Mouse (Mus musculus): ENCODE results near the gene Mgam. TPM values are rescaled to one million over a fixed set of nuclear protein-coding genes. Genes with fewer than 3 reads are reported as not detected.
A peak's percentile ranks its signal among the peaks of the same experiment; 100 is the strongest.
"Not testable (repeated sequence)": the region's sequence is repeated elsewhere in the genome, so short reads cannot be mapped to it uniquely, and the experiment has no call there.

The Mgam gene
- polyA plus RNA-seq, 1 experiment from 2014 or later: 0.13 TPM

DNA sequence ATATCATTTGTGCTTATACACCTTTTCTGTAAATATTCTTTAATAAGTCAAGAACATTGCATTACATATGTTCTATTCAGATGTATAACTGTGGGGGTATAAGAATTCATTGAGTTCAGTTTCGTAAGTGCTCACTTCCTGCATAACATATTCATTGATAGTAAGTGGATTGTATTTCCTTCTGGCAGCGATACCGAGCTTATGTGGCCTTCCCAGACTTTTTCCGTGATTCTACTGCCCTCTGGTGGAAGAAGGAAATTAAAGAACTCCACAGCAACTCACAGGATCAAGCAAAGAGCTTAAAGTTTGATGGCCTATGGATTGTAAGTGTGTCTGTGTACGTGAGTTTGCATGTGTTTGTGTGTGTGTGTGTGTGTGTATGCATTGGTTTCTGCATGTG is 60.5 kb downstream of the Mgam start:
- Histone ChIP-seq H3K4me1 (ENCODE audit: control insufficient read depth, insufficient read depth, low read length) (no peaks in the 10 kb centered on the region), H3K27ac (ENCODE audit: low read depth, low read length) (no peak overlapping the region), H3K27me3 (ENCODE audit: control insufficient read depth, insufficient read depth, low read length) (no peaks in the 10 kb centered on the region), H3K4me2 (ENCODE audit: low read depth) (no peak overlapping the region), H3K36me3 (ENCODE audit: control insufficient read depth, insufficient read depth, low read length) (no peaks in the 10 kb centered on the region), H3K9ac (ENCODE audit: low read length) (no peak overlapping the region), H3K4me3 (ENCODE audit: low read depth, low read length) (no peak overlapping the region), H3K9me3 (ENCODE audit: control insufficient read depth, low read length) (no peaks in the 10 kb centered on the region)
- peak; percentile 60; the same call in 1 of the 2 replicates for ATAC-seq (ENCODE audit: insufficient read depth, low FRiP score, low TSS enrichment)
- whole genome bisulfite sequencing: 15% methylated on average over 5 of the region's 5 CpGs
- DNase-seq (ENCODE audit: low spot score): peak; percentile 34

DNA sequence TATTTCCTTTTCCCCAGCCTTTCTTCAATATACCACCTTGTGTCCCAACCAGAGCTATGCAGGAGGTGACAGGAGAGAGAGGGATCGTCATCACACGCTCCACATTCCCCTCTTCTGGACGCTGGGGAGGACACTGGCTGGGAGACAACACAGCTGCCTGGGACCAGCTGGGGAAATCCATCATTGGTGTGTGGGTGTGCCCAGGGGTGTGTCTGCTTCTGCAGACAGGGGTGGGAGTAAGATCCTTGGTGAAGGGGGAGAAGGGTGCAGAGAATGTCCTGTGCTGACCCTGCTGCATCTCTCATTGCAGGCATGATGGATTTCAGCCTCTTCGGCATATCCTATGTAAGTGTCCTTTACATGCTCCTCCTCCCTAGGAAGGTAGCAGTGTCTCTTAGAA is 63.4 kb downstream of the Mgam start:
- ATAC-seq (ENCODE audit: insufficient read depth, low FRiP score, low TSS enrichment); H3K27me3 ChIP-seq (ENCODE audit: control insufficient read depth, insufficient read depth, low read length); H3K4me3 ChIP-seq (ENCODE audit: low read depth, low read length); H3K27ac ChIP-seq (ENCODE audit: low read depth, low read length); H3K4me1 ChIP-seq (ENCODE audit: control insufficient read depth, insufficient read depth, low read length); H3K9me3 ChIP-seq (ENCODE audit: control insufficient read depth, low read length); DNase-seq (ENCODE audit: low spot score); H3K4me2 ChIP-seq (ENCODE audit: low read depth); H3K9ac ChIP-seq (ENCODE audit: low read length); H3K36me3 ChIP-seq (ENCODE audit: control insufficient read depth, insufficient read depth, low read length): not testable (repeated sequence)
- 46% methylated on average over 4 of the region's 4 CpGs for WGBS

GRCm38 (mm10) chr6:40713494-40713893 is 84.9 kb downstream of the Mgam start:
- not testable (repeated sequence) for H3K4me3 ChIP-seq (ENCODE audit: low read depth, low read length); H3K27me3 ChIP-seq (ENCODE audit: control insufficient read depth, insufficient read depth, low read length); H3K36me3 ChIP-seq (ENCODE audit: control insufficient read depth, insufficient read depth, low read length); H3K4me2 ChIP-seq (ENCODE audit: low read depth); H3K27ac ChIP-seq (ENCODE audit: low read depth, low read length); H3K9me3 ChIP-seq (ENCODE audit: control insufficient read depth, low read length); DNase-seq (ENCODE audit: low spot score); H3K4me1 ChIP-seq (ENCODE audit: control insufficient read depth, insufficient read depth, low read length); H3K9ac ChIP-seq (ENCODE audit: low read length); ATAC-seq (ENCODE audit: insufficient read depth, low FRiP score, low TSS enrichment)
- WGBS: 84% methylated on average over 5 of the region's 5 CpGs

DNA sequence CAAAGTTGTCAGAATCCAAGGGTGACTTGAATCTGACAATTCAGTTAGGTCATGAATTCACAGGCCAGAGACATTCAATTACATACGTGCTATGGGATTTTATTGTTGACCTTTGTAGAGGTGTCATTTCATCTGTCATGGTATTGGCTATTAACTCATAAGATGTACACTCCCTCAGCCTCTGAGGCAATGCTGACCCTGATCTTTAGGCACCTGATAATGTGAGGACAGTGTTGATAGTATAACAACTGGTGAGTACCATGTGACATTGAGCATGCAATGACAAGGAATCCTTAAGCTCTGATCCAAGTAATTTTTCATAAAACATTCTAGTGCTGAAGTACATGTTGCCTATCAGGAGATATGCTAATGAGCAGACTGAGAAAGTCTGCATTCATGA is 87.1 kb downstream of the Mgam start:
- no peak overlapping the region for H3K9ac ChIP-seq (ENCODE audit: low read length)
- no peaks in the 10 kb centered on the region for H3K27me3 ChIP-seq (ENCODE audit: control insufficient read depth, insufficient read depth, low read length)
- H3K27ac ChIP-seq (ENCODE audit: low read depth, low read length): no peak overlapping the region
- H3K9me3 ChIP-seq (ENCODE audit: control insufficient read depth, low read length): no peaks in the 10 kb centered on the region
- no peak overlapping the region for H3K4me2 ChIP-seq (ENCODE audit: low read depth)
- 92% methylated on average over 1 of the region's 1 CpGs for whole genome bisulfite sequencing
- H3K4me1 ChIP-seq (ENCODE audit: control insufficient read depth, insufficient read depth, low read length): no peaks in the 10 kb centered on the region
- H3K36me3 ChIP-seq (ENCODE audit: control insufficient read depth, insufficient read depth, low read length): no peaks in the 10 kb centered on the region
- DNase-seq (ENCODE audit: low spot score): no peak
- ATAC-seq (ENCODE audit: insufficient read depth, low FRiP score, low TSS enrichment): no peak
- no peak overlapping the region for H3K4me3 ChIP-seq (ENCODE audit: low read depth, low read length)

- H3K4me2 ChIP-seq (ENCODE audit: low read depth); ATAC-seq (ENCODE audit: insufficient read depth, low FRiP score, low TSS enrichment); H3K27me3 ChIP-seq (ENCODE audit: control insufficient read depth, insufficient read depth, low read length); H3K27ac ChIP-seq (ENCODE audit: low read depth, low read length); H3K36me3 ChIP-seq (ENCODE audit: control insufficient read depth, insufficient read depth, low read length); DNase-seq (ENCODE audit: low spot score); H3K9ac ChIP-seq (ENCODE audit: low read length); H3K4me3 ChIP-seq (ENCODE audit: low read depth, low read length); H3K4me1 ChIP-seq (ENCODE audit: control insufficient read depth, insufficient read depth, low read length); H3K9me3 ChIP-seq (ENCODE audit: control insufficient read depth, low read length): not testable (repeated sequence)
- WGBS: 87% methylated on average over 3 of the region's 4 CpGs
These were observed 99.9 kb downstream of the Mgam start for GRCm38 (mm10) chr6:40728506-40728905.

DNA sequence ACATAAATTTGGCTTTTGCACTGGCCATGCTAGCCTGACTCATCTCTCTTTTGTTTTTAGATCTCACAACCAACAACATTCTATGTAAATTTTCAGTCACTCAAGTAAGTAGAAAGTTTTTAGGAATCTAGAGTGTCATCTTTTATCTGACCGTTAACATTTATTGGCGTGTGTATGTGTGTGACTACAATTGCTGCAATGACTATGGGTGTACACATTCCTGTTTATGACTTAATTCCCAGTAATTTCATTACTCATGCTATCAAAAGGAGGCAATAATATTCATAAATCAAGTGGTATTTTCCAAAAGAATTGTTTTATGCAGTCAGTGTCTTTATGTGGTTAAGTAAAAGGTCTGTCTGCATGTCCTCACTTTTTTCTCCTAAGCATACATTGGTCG is 110.9 kb downstream of the Mgam start:
- H3K27me3 ChIP-seq (ENCODE audit: control insufficient read depth, insufficient read depth, low read length): no peaks in the 10 kb centered on the region
- no peak overlapping the region for H3K27ac ChIP-seq (ENCODE audit: low read depth, low read length)
- ATAC-seq (ENCODE audit: insufficient read depth, low FRiP score, low TSS enrichment) (no peak), DNase-seq (ENCODE audit: low spot score) (no peak)
- H3K9me3 ChIP-seq (ENCODE audit: control insufficient read depth, low read length): no peaks in the 10 kb centered on the region
- no peaks in the 10 kb centered on the region for H3K4me1 ChIP-seq (ENCODE audit: control insufficient read depth, insufficient read depth, low read length)
- 93% methylated on average over 3 of the region's 3 CpGs for WGBS
- no peak overlapping the region for H3K9ac ChIP-seq (ENCODE audit: low read length)
- H3K4me3 ChIP-seq (ENCODE audit: low read depth, low read length): no peak overlapping the region
- no peak overlapping the region for H3K4me2 ChIP-seq (ENCODE audit: low read depth)
- no peaks in the 10 kb centered on the region for H3K36me3 ChIP-seq (ENCODE audit: control insufficient read depth, insufficient read depth, low read length)

DNA sequence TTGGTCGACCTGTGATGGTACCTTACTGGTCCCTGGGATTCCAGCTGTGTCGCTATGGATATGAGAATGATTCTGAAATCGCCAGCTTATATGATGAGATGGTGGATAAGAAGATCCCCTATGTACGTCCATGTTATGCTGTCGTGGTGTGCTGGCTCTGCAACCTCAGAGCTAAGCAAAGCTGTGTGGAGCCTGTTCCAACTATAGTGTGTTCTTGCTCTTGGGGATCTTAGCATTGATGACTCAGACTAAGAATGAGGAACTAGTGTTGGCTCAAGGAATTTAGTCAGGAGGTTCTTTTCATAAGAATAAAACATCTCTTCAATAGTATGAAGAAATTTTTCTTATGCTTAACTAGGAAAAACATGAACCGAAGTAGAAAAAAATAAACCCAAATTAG is 120.4 kb downstream of the Mgam start:
- 86% methylated on average over 6 of the region's 6 CpGs for WGBS
- H3K9me3 ChIP-seq (ENCODE audit: control insufficient read depth, low read length); ATAC-seq (ENCODE audit: insufficient read depth, low FRiP score, low TSS enrichment): not testable (repeated sequence)

GRCm38 (mm10) chr6:40755948-40756347 is 127.3 kb downstream of the Mgam start:
- no peak for ATAC-seq (ENCODE audit: insufficient read depth, low FRiP score, low TSS enrichment)
- H3K4me1 ChIP-seq (ENCODE audit: control insufficient read depth, insufficient read depth, low read length): no peaks in the 10 kb centered on the region
- no peaks in the 10 kb centered on the region for H3K27me3 ChIP-seq (ENCODE audit: control insufficient read depth, insufficient read depth, low read length)
- H3K27ac ChIP-seq (ENCODE audit: low read depth, low read length): no peak overlapping the region
- no peak overlapping the region for H3K4me3 ChIP-seq (ENCODE audit: low read depth, low read length)
- H3K9me3 ChIP-seq (ENCODE audit: control insufficient read depth, low read length): no peaks in the 10 kb centered on the region
- no peak overlapping the region for H3K4me2 ChIP-seq (ENCODE audit: low read depth)
- no peak for DNase-seq (ENCODE audit: low spot score)
- H3K9ac ChIP-seq (ENCODE audit: low read length): no peak overlapping the region
- no peaks in the 10 kb centered on the region for H3K36me3 ChIP-seq (ENCODE audit: control insufficient read depth, insufficient read depth, low read length)
- 94% methylated on average over 1 of the region's 1 CpGs for WGBS

More for the DNA sequence above, 120.4 kb downstream of the Mgam start:
- not testable (repeated sequence) for H3K9ac ChIP-seq (ENCODE audit: low read length); H3K27me3 ChIP-seq (ENCODE audit: control insufficient read depth, insufficient read depth, low read length); H3K27ac ChIP-seq (ENCODE audit: low read depth, low read length); H3K4me1 ChIP-seq (ENCODE audit: control insufficient read depth, insufficient read depth, low read length); H3K4me2 ChIP-seq (ENCODE audit: low read depth); H3K36me3 ChIP-seq (ENCODE audit: control insufficient read depth, insufficient read depth, low read length); H3K4me3 ChIP-seq (ENCODE audit: low read depth, low read length); DNase-seq (ENCODE audit: low spot score)

DNA sequence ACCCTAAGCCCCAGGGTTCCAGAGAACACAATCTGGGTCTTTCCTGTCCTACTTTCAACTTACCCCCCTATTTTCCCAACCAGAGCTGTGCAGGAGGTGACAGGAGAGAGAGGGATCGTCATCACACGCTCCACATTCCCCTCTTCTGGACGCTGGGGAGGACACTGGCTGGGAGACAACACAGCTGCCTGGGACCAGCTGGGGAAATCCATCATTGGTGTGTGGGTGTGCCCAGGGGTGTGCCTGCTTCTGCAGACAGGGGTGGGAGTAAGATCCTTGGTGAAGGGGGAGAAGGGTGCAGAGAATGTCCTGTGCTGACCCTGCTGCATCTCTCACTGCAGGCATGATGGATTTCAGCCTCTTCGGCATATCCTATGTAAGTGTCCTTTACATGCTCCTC is 128.7 kb downstream of the Mgam start:
- not testable (repeated sequence) for H3K4me1 ChIP-seq (ENCODE audit: control insufficient read depth, insufficient read depth, low read length); DNase-seq (ENCODE audit: low spot score); H3K27me3 ChIP-seq (ENCODE audit: control insufficient read depth, insufficient read depth, low read length); ATAC-seq (ENCODE audit: insufficient read depth, low FRiP score, low TSS enrichment); H3K4me3 ChIP-seq (ENCODE audit: low read depth, low read length); H3K36me3 ChIP-seq (ENCODE audit: control insufficient read depth, insufficient read depth, low read length); H3K9me3 ChIP-seq (ENCODE audit: control insufficient read depth, low read length); H3K4me2 ChIP-seq (ENCODE audit: low read depth); H3K27ac ChIP-seq (ENCODE audit: low read depth, low read length); H3K9ac ChIP-seq (ENCODE audit: low read length)
- 57% methylated on average over 1 of the region's 4 CpGs for WGBS

Data from neural tube, embryonic 11.5 days (tissue).